Mouse (Mus musculus): ENCODE measurements around the gene Avpi1.

DNA sequence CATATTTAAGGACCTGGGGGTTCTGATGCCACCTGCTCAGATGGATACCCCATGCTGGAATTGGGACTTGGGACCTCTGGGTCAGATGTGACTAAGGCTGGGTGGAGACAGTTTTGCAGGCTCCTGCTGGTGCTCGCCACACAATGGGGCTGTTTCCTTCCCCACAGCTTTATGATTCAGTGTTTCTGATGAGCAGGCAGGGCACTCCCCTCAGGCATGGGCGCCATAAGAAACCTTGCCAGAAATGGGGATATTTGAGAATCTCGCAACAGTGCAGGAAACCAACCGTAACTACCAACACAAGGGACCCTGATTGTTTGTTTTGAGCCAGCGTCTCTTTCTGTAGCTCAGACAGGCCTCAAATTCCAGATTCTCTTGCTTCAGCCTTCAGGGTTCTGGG is 2.2 kb upstream of the Avpi1 start:
- TF ChIP-seq CTCF (IDR thresholded peaks at IDR 0.05; ENCODE audit: control insufficient read depth, insufficient read depth, insufficient replicate concordance, low read depth, low read length) (no peak), POLR2A (IDR thresholded peaks at IDR 0.05; ENCODE audit: control insufficient read depth, low read depth, low read length) (no peak)
